Mouse (Mus musculus): ENCODE measurements at regions not wholly inside any gene's neighbourhood (a gene's known extent, or its start where the extent isn't known, plus 50 kb on each side); places are given as distances from the start of the nearest gene placed in this dataset.
A peak's percentile ranks its signal among the peaks of the same experiment; 100 is the strongest.

GRCm38 (mm10) chr2:167821186-167821585, 110.7 kb upstream of the Ptpn1 start:
- DNase-seq = no peak

GRCm38 (mm10) chr2:167818799-167819198, 113.1 kb upstream of the Ptpn1 start:
- no peak for DNase-seq

GRCm38 (mm10) chr2:167817030-167817429, 114.8 kb upstream of the Ptpn1 start:
- no peak for DNase-seq

GRCm38 (mm10) chr2:167815123-167815522, 116.7 kb upstream of the Ptpn1 start:
- no peak for DNase-seq

- DNase-seq = no peak
These were observed 119.6 kb upstream of the Tmem189 start for GRCm38 (mm10) chr2:167809256-167809655.

GRCm38 (mm10) chr2:167805629-167806304, 116.1 kb upstream of the Tmem189 start:
- no peak for DNase-seq

GRCm38 (mm10) chr2:167804493-167805227, 115.0 kb upstream of the Tmem189 start:
- no peak for DNase-seq

GRCm38 (mm10) chr2:167802494-167802893, 112.9 kb upstream of the Tmem189 start:
- DNase-seq = no peak

GRCm38 (mm10) chr2:167801389-167801788, 111.8 kb upstream of the Tmem189 start:
- DNase-seq = no peak

GRCm38 (mm10) chr2:167800648-167801245, 111.1 kb upstream of the Tmem189 start:
- peak; percentile 63 for DNase-seq

GRCm38 (mm10) chr2:167799629-167800387, 110.2 kb upstream of the Tmem189 start:
- DNase-seq = peak; percentile 47

GRCm38 (mm10) chr2:167798969-167799513, 109.4 kb upstream of the Tmem189 start:
- DNase-seq = peak; percentile 34

- DNase-seq = no peak
These were observed 108.6 kb upstream of the Tmem189 start for GRCm38 (mm10) chr2:167798076-167798782.

- peak; percentile 58 for DNase-seq
These were observed 105.9 kb upstream of the Tmem189 start for GRCm38 (mm10) chr2:167795491-167795890.

GRCm38 (mm10) chr2:167793916-167794315, 104.3 kb upstream of the Tmem189 start:
- no peak for DNase-seq

GRCm38 (mm10) chr2:167792753-167793152, 103.1 kb upstream of the Tmem189 start:
- no peak for DNase-seq

- no peak for DNase-seq
These were observed 102.7 kb upstream of the Tmem189 start for GRCm38 (mm10) chr2:167792330-167792729.

- peak; percentile 79 for DNase-seq
These were observed 99.9 kb upstream of the Tmem189 start for GRCm38 (mm10) chr2:167789471-167789923.

GRCm38 (mm10) chr2:167786951-167787350, 97.3 kb upstream of the Tmem189 start:
- no peak for DNase-seq

- DNase-seq = no peak
These were observed 94.7 kb upstream of the Tmem189 start for GRCm38 (mm10) chr2:167784353-167784752.

GRCm38 (mm10) chr2:167783374-167783773, 93.8 kb upstream of the Tmem189 start:
- no peak for DNase-seq
